Mouse (Mus musculus): ENCODE results near the gene Vmn1r130.
"Not testable (repeated sequence)": the region's sequence is repeated elsewhere in the genome, so short reads cannot be mapped to it uniquely, and the experiment has no call there.

Gene Vmn1r130

DNA sequence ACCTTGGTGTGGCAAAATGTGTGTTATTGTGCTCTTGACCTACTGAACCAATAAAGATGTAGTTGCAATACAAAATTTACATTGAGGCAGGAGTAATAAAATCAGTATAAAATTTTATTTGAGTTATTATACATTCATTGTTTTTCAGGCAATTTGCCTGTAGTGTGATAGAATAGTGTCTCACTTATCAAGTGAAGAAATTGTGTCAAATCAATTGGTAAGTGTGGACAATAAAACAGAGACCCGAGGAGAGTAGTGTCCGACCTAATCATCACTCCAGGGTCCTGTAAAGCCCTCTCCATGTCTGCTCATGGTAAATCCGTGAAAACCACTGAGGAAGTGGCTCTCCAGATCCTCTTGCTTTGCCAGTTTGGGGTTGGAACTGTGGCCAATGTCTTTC is at the start of gene Vmn1r130:
TSS of gene Vmn1r130 (plus strand) at position 301 of the 400 bp plus-strand sequence.
- CTCF ChIA-PET = not testable (repeated sequence)

DNA sequence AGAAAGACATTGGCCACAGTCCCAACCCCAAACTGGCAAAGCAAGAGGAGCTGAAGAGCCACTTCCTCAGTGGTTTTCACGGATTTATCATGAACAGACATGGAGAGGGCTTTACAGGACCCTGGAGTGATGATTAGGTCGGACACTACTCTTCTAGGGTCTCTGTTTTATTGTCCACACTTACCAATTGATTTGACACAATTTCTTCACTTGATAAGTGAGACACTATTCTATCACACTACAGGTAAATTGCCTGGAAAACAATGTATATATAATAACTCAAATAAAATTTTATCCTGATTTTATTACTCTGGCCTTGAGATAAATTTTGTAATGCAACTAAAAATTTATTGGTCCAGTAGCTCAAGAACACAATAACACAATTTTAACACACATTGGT is 34.4 kb downstream of the Vmn1r130 start, which contains the start of gene Vmn1r131:
TSS of gene Vmn1r131 (minus strand) at position 101 of the 400 bp plus-strand sequence.
- CTCF ChIA-PET = not testable (repeated sequence)

Measured in spleen, embryonic (tissue).